Mouse (Mus musculus) layer of hippocampus, postnatal 25 days (tissue): ENCODE measurements at regions not wholly inside any gene's neighbourhood (a gene's known extent, or its start where the extent isn't known, plus 50 kb on each side); places are given as distances from the start of the nearest gene placed in this dataset.

ENCODE experiments used
- DNase-seq, 2 experiments: peaks; one replicate each; pipeline ENCODE4 v3.0.0; 2022; ENCODE audit warnings: mixed read lengths in 2 of 2, low spot score in 1 of 2; ENCODE audit errors: extremely low spot score in 1 of 2

GRCm38 (mm10) chr1:90668787-90669186 is 66.0 kb downstream of the Cops8 start:
- DNase-seq, result no peak

DNA sequence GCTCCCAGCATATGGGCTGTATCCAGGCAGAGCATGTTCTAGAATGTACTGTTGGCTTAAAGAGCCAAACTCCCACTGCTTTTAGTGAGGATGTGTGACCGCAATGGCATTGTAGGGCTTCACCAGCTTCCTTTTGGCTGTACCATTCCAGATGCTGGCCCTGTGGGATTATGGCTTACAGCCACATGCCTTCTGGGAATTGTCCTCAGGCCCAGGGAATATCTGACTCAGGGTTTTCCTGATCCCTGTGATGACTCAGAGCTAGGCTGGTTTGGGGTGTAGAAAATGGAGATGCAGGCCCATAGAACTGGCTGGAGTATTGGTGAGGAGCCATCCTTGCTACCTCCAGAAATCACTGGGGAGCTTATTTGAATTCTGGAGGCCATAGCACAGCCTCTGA is 66.5 kb downstream of the Cops8 start:
- DNase-seq, result no peak

GRCm38 (mm10) chr1:90670346-90670745 is 67.6 kb downstream of the Cops8 start:
- DNase-seq, result no peak

DNA sequence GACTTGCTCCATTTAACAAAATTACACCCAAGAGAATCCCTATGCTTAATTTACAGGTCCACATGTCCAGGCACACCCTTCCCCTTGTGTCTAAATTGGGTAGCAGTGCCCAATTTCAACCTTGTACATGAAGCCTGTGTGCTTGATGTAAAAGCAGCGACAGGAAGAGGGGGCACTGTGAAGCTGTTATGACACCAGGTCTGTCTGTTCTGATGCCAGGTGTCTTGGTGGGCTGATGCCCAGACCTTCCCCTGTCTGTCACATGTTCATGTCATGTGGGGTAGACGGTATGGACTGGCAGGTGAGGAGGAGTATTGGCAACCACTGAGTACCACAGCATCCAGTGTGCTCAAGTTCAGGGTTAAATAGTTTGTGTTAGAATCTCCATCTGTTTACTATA is 71.0 kb downstream of the Cops8 start:
- DNase-seq, result no peak

- DNase-seq, result peak in 1 of 2 experiments; percentile 41
Measured at GRCm38 (mm10) chr1:90676192-90677006, 73.6 kb downstream of the Cops8 start.

- no peak for DNase-seq
Measured at GRCm38 (mm10) chr1:90677188-90677587, 74.4 kb downstream of the Cops8 start.

- no peak for DNase-seq
Measured at GRCm38 (mm10) chr1:90677651-90678201, 74.9 kb downstream of the Cops8 start.

DNA sequence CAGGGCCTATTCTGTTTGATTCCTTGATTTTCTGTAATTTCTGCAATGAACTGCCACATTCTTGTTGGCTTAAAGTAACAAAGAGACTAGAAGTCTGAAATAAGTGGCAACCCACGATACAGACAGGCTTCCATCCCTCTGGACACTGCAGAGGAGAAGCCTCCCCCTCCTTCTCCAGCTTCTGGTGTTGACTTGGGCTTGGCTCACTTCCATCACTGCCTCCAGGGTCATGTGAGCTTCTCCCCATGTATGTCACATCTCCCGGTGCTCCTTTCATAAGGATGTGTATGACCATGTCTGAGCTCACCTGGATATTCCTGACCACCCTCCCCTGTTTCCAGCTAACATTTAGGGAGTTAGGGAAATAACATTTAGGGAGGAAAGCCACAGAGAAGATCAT is 75.6 kb downstream of the Cops8 start:
- no peak for DNase-seq

GRCm38 (mm10) chr1:90688086-90688485 is 85.3 kb downstream of the Cops8 start:
- DNase-seq, result no peak

GRCm38 (mm10) chr1:90690591-90691116 is 87.9 kb downstream of the Cops8 start:
- DNase-seq, result peak in 1 of 2 experiments; percentile 10

DNA sequence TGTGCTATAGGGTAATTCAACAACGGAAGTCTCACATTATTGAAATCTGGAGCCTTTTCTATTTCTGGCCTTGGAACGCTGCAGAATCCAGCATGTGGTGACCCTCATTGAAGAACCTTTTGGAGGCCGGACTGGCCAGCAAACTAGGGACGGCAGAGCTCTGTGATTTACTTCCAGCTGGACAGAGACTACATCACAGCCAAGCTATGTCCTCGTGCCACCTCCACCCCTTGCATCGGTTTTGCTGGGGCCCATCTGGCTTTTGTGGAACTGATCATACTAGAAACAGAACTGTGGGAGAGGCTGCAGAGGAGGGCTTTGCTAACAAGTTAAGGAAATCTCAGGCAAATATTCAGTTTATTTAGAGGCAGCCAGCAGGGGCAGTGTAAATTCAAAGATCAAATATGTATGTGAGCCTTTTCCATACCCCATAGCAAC is 88.4 kb downstream of the Cops8 start:
- peak; percentile 32 to 34 for DNase-seq

GRCm38 (mm10) chr1:90692851-90693250 is 90.1 kb downstream of the Cops8 start:
- DNase-seq, result no peak

DNA sequence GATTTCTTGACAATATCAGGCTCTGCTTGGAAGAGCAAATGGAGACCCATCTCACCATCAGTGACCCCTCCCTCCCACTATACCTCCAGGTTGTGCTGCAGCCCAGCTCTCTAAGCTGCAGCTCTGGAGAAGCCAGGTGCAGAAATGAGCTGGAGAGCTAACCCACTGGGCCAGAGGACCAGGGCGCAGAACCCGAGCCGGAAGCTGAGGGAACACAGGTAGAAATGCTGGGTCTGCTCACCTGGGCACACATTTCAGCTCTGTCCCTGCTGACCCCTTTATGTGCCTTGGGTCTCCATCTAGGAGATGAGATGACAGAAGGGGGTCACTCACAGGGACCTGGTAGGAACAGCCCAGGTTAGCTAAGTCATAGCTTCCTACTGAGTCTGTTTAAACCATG is 92.0 kb downstream of the Cops8 start:
- DNase-seq, result no peak

- DNase-seq, result no peak
Measured at GRCm38 (mm10) chr1:90695166-90695749, 92.5 kb downstream of the Cops8 start.

DNA sequence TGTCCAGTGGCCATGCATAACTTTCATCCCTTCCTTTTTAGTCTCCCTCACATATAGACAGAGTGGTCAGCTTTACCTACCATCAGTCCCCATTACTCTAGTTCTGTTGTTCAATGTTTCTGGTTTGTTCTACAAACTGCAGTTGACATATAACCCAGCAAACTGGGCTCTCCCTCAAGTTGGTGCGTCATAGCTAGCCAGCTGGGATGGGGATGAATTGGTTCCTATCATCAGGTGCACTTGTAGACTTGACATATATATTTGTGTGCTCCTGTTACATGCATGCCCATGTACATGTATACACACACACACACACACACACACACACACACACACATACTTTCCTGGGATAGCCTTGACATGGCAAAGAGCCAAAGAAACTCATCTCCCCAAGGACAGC is 93.2 kb downstream of the Cops8 start:
- no peak for DNase-seq

- DNase-seq, result no peak
Measured at GRCm38 (mm10) chr1:90697056-90697596, 94.3 kb downstream of the Cops8 start.

DNA sequence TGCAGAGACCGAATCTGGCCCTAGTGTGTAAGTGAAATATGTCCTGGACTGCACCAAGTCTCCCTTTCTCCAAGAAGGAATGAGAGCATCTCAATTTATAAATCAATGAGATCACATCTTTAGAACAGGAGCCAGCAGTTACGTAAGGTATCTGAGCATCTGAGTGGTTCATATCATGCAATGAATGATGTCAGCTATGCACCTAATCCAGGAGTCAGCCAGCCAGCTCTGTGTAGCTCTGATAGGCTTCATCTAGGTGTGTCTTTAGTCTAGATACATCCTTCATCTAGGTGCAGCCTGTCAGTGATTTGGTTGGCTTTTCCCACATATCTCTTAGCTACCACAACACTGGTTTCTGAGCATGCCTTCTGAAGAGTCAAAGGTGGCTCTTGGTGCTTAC is 95.8 kb downstream of the Cops8 start:
- DNase-seq, result no peak

DNA sequence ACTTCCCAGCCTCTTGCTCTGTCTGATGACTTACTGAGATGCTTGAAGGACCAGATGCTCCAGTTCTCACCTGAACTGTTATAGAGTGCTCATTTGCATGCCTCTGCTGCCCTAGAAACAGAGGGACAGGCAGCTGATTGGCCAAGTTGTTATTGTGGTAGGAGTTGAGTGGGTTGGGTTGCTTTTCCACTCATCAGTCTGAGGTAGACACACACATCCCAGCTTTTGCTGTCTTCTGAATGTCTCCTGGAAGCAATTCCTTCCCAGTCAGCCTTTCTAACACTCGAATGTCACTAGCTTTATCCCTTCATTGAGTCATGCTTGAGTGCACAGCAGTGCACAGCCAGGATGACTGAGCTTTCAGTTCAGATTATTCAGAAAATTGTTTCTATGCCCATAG is 99.0 kb downstream of the Cops8 start:
- no peak for DNase-seq

DNA sequence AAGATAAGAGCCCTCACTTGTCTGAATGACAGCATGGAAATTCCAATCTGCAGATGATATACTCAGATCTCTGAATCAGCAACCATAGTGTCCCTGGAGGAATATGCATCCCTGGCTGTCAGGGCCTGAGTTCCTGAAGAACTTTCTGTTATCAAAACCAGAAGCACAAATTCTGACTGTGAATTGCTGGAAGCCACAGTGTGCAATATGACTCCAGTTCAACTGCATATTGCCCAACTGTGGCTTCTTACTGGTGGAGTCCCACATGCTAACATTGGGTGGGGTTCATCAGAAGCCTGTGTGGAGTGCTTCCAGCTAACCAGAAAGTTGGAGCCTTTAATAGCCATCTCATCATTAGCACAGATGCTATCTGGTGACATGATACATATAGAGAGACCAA is 103.6 kb downstream of the Cops8 start:
- DNase-seq, result no peak

DNA sequence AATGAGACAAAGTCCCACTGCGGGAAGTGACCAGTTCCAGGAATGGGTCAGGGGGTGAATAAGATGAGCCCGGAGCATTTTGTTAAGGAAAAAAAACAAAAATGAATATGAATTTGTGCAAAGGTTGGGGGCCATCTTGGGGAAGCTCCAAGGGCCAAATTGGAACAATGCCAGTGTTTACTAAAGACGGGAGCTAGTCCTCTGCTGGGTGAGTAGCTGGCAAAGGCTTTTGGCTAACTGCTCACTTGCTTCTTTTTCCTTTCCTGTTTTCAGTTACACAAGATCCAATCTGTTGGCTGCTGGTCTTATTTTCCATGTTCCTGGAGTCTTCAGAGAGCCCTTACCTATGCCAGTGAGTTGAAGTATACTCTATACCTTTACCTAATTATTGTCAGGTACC is 107.0 kb downstream of the Cops8 start:
- no peak for DNase-seq

DNA sequence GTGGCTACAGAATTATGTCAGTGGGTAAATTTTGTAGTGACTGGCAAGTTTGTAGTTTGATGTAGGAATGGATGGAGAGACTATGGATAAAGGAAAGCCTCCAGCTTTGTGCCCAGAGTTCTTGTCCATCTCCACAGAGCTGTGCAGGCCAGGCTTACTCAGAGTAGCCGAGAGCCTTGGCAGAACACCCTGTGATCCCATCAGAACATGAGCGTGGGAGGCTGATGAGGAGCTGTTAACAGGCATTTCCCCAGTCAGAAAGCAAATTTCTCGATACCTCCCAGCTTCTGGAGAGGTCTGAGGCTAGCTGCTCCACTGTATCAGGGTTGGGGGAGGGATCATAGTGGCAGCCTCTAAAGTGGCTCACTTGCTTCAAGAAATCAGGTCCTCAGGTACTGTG is 107.8 kb downstream of the Cops8 start:
- no peak for DNase-seq
